Mouse (Mus musculus) ES-Bruce4 (cell line): ENCODE measurements around the gene Itga9.

ENCODE experiments used
- CTCF ChIP-seq: IDR thresholded peaks from one replicate; pipeline ENCODE4 v1.8.1; 2011; ENCODE audit warnings: low read depth, low read length
- EP300 ChIP-seq: IDR thresholded peaks from 2 replicates; pipeline ENCODE4 v1.6.1; 2011; ENCODE audit warnings: low read depth, low read length; ENCODE audit not compliant: insufficient read depth
- POLR2A ChIP-seq: IDR thresholded peaks from one replicate; pipeline ENCODE4 v1.8.1; 2011; ENCODE audit warnings: low read length; ENCODE audit not compliant: insufficient read depth

GRCm38 (mm10) chr9:118587115-118587514 is 19.4 kb upstream of the Itga9 start:
- TF ChIP-seq CTCF (no peak), POLR2A (no peak), EP300 (no peak)
